Mouse (Mus musculus) testis, adult 2 months (tissue): ENCODE data around the gene Slc25a47.

Source experiments
- CTCF ChIP-seq: fragments of 200-500 bp; IDR thresholded peaks from 2 replicates; pipeline ENCODE4 v1.5.1; 2012; ENCODE audit warnings: low read depth, mild to moderate bottlenecking, inconsistent platforms, low read length, moderate library complexity; ENCODE audit not compliant: control insufficient read depth, insufficient read depth, insufficient replicate concordance
- POLR2A ChIP-seq: fragments of 200-500 bp; IDR thresholded peaks from 2 replicates; pipeline ENCODE4 v1.6.1; 2012; ENCODE audit warnings: low read depth, mild to moderate bottlenecking, inconsistent platforms, low read length, moderate library complexity; ENCODE audit not compliant: control insufficient read depth

DNA sequence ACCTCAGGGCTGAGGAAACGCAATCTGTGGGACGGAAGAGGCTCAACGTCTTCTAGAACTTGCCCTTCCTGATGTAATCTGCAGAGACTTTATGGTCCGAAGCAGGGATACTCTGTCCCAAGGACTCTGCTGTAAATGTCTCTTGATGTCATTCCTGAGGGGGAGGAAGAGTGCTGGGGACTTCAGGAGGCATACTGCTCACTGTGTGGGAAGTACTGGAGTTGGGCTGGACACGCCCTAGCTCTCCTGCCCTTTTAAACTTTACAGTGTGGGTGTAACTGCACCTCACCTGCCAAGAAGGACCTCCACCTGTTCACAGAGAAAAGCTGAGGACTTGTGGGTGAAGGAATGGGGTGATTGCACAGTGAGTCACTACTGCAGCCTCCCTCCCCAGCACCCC, 44.8 kb downstream of the Slc25a47 start:
- no peak for TF ChIP-seq POLR2A
- TF ChIP-seq CTCF = no peak
